Mouse (Mus musculus) C2C12 (cell line): ENCODE results near the gene Foxn3. TPM values are rescaled to one million over a fixed set of nuclear protein-coding genes. Genes with fewer than 3 reads are reported as not detected.

Source experiments
- H3K27me3 ChIP-seq: one replicate; pipeline ENCODE4 v1.6.1; 2011; ENCODE audit not compliant: control insufficient read depth, insufficient read depth, insufficient read length
- H3K36me3 ChIP-seq: one replicate; pipeline ENCODE4 v1.6.1; 2011; ENCODE audit not compliant: control insufficient read depth, insufficient read depth
- H3K4me3 ChIP-seq: one replicate; pipeline ENCODE4 v1.5.1; 2011; ENCODE audit warnings: mild to moderate bottlenecking, control low read depth; ENCODE audit not compliant: poor library complexity, insufficient read depth, severe bottlenecking
- H3K79me2 ChIP-seq: one replicate; pipeline ENCODE4 v1.6.1; 2011; ENCODE audit not compliant: control insufficient read depth, insufficient read depth
- H3K79me3 ChIP-seq: one replicate; pipeline ENCODE4 v1.6.1; 2011; ENCODE audit warnings: low read depth, control low read depth
- H3ac ChIP-seq: one replicate; pipeline ENCODE3; 2011; ENCODE audit warnings: low read depth; ENCODE audit not compliant: control insufficient read depth, insufficient read length
- CEBPB ChIP-seq: IDR thresholded peaks from one replicate; pipeline ENCODE4 v1.6.1; 2011; ENCODE audit warnings: low read depth, mild to moderate bottlenecking, control low read depth, moderate library complexity
- CTCF ChIP-seq: IDR thresholded peaks from one replicate; pipeline ENCODE4 v1.5.1; 2011; ENCODE audit not compliant: control insufficient read depth, insufficient read depth, insufficient read length
- FOSL1 ChIP-seq: IDR thresholded peaks from one replicate; pipeline ENCODE4 v1.8.0; 2011; ENCODE audit warnings: mild to moderate bottlenecking, low read length; ENCODE audit not compliant: poor library complexity, insufficient read depth, severe bottlenecking
- MAX ChIP-seq: IDR thresholded peaks from one replicate; pipeline ENCODE4 v1.6.1; 2011; ENCODE audit warnings: mild to moderate bottlenecking, control low read depth
- MYOD1 ChIP-seq: IDR thresholded peaks from one replicate; pipeline ENCODE4 v1.6.1; 2011; ENCODE audit warnings: low read depth; ENCODE audit not compliant: control insufficient read depth, insufficient read length
- MYOG ChIP-seq: IDR thresholded peaks from one replicate; pipeline ENCODE4 v1.6.1; 2011; ENCODE audit not compliant: control insufficient read depth, insufficient read length; ENCODE audit errors: extremely low read depth
- USF1 ChIP-seq: IDR thresholded peaks from one replicate; pipeline ENCODE4 v1.6.1; 2011; ENCODE audit warnings: low read depth, mild to moderate bottlenecking, control low read depth, moderate library complexity
- polyA plus RNA-seq: library from polyadenylated mRNA; unstranded; fragments of >200 nt; fragmentation: generic; extraction: Trizol; gene quantifications from one replicate; pipeline ENCODE4 v1.2.1, GENCODE M21; 2012; ENCODE audit warnings: missing spikeins

The Foxn3 gene
- polyA plus RNA-seq, 1 experiment: 4.2 TPM

GRCm38 (mm10) chr12:99269396-99269795 is 294.0 kb downstream of the Foxn3 start:
- H3K79me2 ChIP-seq: no peaks in the 10 kb centered on the region
- H3ac ChIP-seq: no peak overlapping the region
- no peaks in the 10 kb centered on the region for H3K36me3 ChIP-seq
- TF ChIP-seq FOSL1 (no peak), CTCF (no peak), MAX (no peak), MYOG (no peak), USF1 (no peak), CEBPB (no peak), MYOD1 (no peak)
- no peaks in the 10 kb centered on the region for H3K79me3 ChIP-seq
- H3K27me3 ChIP-seq: no peaks in the 10 kb centered on the region
- no peak overlapping the region for H3K4me3 ChIP-seq

- H3K36me3 ChIP-seq: no peaks in the 10 kb centered on the region
- no peak for TF ChIP-seq CEBPB
- no peak for TF ChIP-seq USF1
- no peak for TF ChIP-seq CTCF
- no peak for TF ChIP-seq MYOD1
- TF ChIP-seq FOSL1: no peak
- TF ChIP-seq MYOG: no peak
- no peak for TF ChIP-seq MAX
Measured at GRCm38 (mm10) chr12:99268954-99269353, 294.4 kb downstream of the Foxn3 start.

GRCm38 (mm10) chr12:99267732-99268131 is 295.6 kb downstream of the Foxn3 start:
- no peaks in the 10 kb centered on the region for H3K79me2 ChIP-seq
- H3K27me3 ChIP-seq: no peaks in the 10 kb centered on the region
- no peak overlapping the region for H3K4me3 ChIP-seq
- no peaks in the 10 kb centered on the region for H3K36me3 ChIP-seq
- H3ac ChIP-seq: no peak overlapping the region
- no peaks in the 10 kb centered on the region for H3K79me3 ChIP-seq
- TF ChIP-seq MYOG (no peak), USF1 (no peak), CTCF (no peak), FOSL1 (no peak)

More at GRCm38 (mm10) chr12:99268954-99269353, 294.4 kb downstream of the Foxn3 start:
- Histone ChIP-seq H3K27me3 (no peaks in the 10 kb centered on the region), H3K79me3 (no peaks in the 10 kb centered on the region), H3ac (no peak overlapping the region), H3K79me2 (no peaks in the 10 kb centered on the region), H3K4me3 (no peak overlapping the region)

GRCm38 (mm10) chr12:99266434-99266833 is 296.9 kb downstream of the Foxn3 start:
- TF ChIP-seq USF1: no peak
- TF ChIP-seq MYOG: no peak
- TF ChIP-seq MAX: no peak
- TF ChIP-seq CTCF: no peak
- no peak for TF ChIP-seq FOSL1
- no peak for TF ChIP-seq CEBPB
- TF ChIP-seq MYOD1: no peak
- Histone ChIP-seq H3K4me3 (no peak overlapping the region), H3K79me2 (no peaks in the 10 kb centered on the region), H3K36me3 (no peaks in the 10 kb centered on the region), H3K27me3 (no peaks in the 10 kb centered on the region), H3ac (no peak overlapping the region), H3K79me3 (no peaks in the 10 kb centered on the region)

GRCm38 (mm10) chr12:99265777-99266176 is 297.6 kb downstream of the Foxn3 start:
- TF ChIP-seq MAX (no peak), FOSL1 (no peak), MYOD1 (no peak), MYOG (no peak), USF1 (no peak), CEBPB (no peak)
- Histone ChIP-seq H3K36me3 (no peaks in the 10 kb centered on the region), H3K27me3 (no peaks in the 10 kb centered on the region), H3K79me2 (no peaks in the 10 kb centered on the region), H3ac (no peak overlapping the region), H3K4me3 (no peak overlapping the region), H3K79me3 (no peaks in the 10 kb centered on the region)

GRCm38 (mm10) chr12:99264386-99264785 is 299.0 kb downstream of the Foxn3 start:
- Histone ChIP-seq H3K27me3 (no peaks in the 10 kb centered on the region), H3K79me3 (no peaks in the 10 kb centered on the region), H3K4me3 (no peak overlapping the region), H3K36me3 (no peaks in the 10 kb centered on the region), H3ac (no peak overlapping the region), H3K79me2 (no peaks in the 10 kb centered on the region)
- TF ChIP-seq MAX: no peak
- TF ChIP-seq MYOD1: no peak
- no peak for TF ChIP-seq CEBPB
- TF ChIP-seq MYOG: no peak
- no peak for TF ChIP-seq USF1
- TF ChIP-seq CTCF: no peak
- TF ChIP-seq FOSL1: no peak
